Mouse (Mus musculus): Measurements from ENCODE around the gene Afdn.
"Not testable (repeated sequence)": the region's sequence is repeated elsewhere in the genome, so short reads cannot be mapped to it uniquely, and the experiment has no call there.

Gene Afdn

GRCm38 (mm10) chr17:13948073-13948472 lies 187.7 kb downstream of the Afdn start, which contains the start of gene Gm7168:
TSS of gene Gm7168 (plus strand) at chr17:13948373.
- not testable (repeated sequence) for DNase-seq (ENCODE audit: low read depth, low spot score)

GRCm38 (mm10) chr17:13951570-13951969 lies 191.2 kb downstream of the Afdn start:
- not testable (repeated sequence) for DNase-seq (ENCODE audit: low read depth, low spot score)

Measured in c-Kit-negative CD71-positive TER-119-positive erythroid progenitor cells, embryonic 14.5 days (primary cell).